Mouse (Mus musculus) MEL (cell line): ENCODE measurements at regions not wholly inside any gene's neighbourhood (a gene's known extent, or its start where the extent isn't known, plus 50 kb on each side); places are given as distances from the start of the nearest gene placed in this dataset.

Source experiments
- DNase-seq: peaks from one replicate; pipeline ENCODE4 v3.0.0; 2011; ENCODE audit warnings: low read depth, low spot score
- H3K27ac ChIP-seq: 2 replicates; pipeline ENCODE4 v1.5.1; 2012; ENCODE audit warnings: low read depth, mild to moderate bottlenecking, control low read depth, low read length, moderate library complexity; ENCODE audit not compliant: control insufficient read depth
- H3K27me3 ChIP-seq, 2 experiments: fragments of 150-350 bp in 1 of 2; sonication (generic) in 1 of 2; 2 replicates each; pipeline ENCODE4 v1.6.1; 2012; ENCODE audit warnings: low read length in 2 of 2, mild to moderate bottlenecking in 2 of 2, improper control_type of control experiment in 1 of 2, moderate library complexity in 1 of 2; ENCODE audit not compliant: insufficient read depth in 2 of 2, control insufficient read depth in 1 of 2
- H3K36me3 ChIP-seq, 2 experiments: 2 replicates each; pipeline ENCODE4 v1.6.1; 2012 to 2014; ENCODE audit warnings: low read length in 2 of 2, improper control_type of control experiment in 1 of 2, inconsistent platforms in 1 of 2, mild to moderate bottlenecking in 1 of 2; ENCODE audit not compliant: insufficient read depth in 2 of 2, control insufficient read depth in 1 of 2
- H3K4me1 ChIP-seq, 2 experiments: fragments of 150-350 bp in 1 of 2; sonication (generic) in 1 of 2; 2 replicates each; pipeline ENCODE4 v1.6.1; 2012; ENCODE audit warnings: low read length in 2 of 2, improper control_type of control experiment in 1 of 2, mild to moderate bottlenecking in 1 of 2; ENCODE audit not compliant: insufficient read depth in 2 of 2, control insufficient read depth in 1 of 2
- H3K4me3 ChIP-seq, 2 experiments: fragments of 150-350 bp in 1 of 2; sonication (generic) in 1 of 2; 2 replicates each; pipeline ENCODE4 v1.5.1; 2012; ENCODE audit warnings: low read depth in 2 of 2, low read length in 2 of 2, mild to moderate bottlenecking in 2 of 2, moderate library complexity in 2 of 2, control low read depth in 1 of 2, improper control_type of control experiment in 1 of 2; ENCODE audit not compliant: control insufficient read depth in 1 of 2, insufficient read depth in 1 of 2
- H3K79me2 ChIP-seq: 2 replicates; pipeline ENCODE4 v1.6.1; 2012; ENCODE audit warnings: mild to moderate bottlenecking, low read length, moderate library complexity; ENCODE audit not compliant: control insufficient read depth, poor library complexity, insufficient read depth
- H3K9ac ChIP-seq: 2 replicates; pipeline ENCODE4 v1.6.1; 2012; ENCODE audit warnings: low read depth, mild to moderate bottlenecking, control low read depth, low read length, moderate library complexity; ENCODE audit not compliant: control insufficient read depth, poor library complexity, severe bottlenecking
- H3K9me3 ChIP-seq: fragments of 150-350 bp; sonication (generic); replicated peaks from 2 replicates; pipeline ENCODE4 v1.6.1; 2012; ENCODE audit warnings: mild to moderate bottlenecking, low read length, improper control_type of control experiment, moderate library complexity; ENCODE audit not compliant: insufficient read depth
- BHLHE40 ChIP-seq: IDR thresholded peaks from 2 replicates; pipeline ENCODE4 v1.6.1; 2012; ENCODE audit warnings: low read depth, mild to moderate bottlenecking, inconsistent platforms, low read length, improper control_type of control experiment, borderline replicate concordance
- CHD1 ChIP-seq: IDR thresholded peaks from 2 replicates; pipeline ENCODE4 v1.6.1; 2012; ENCODE audit warnings: low read depth, mild to moderate bottlenecking, inconsistent platforms, low read length, improper control_type of control experiment
- CHD2 ChIP-seq: IDR thresholded peaks from 2 replicates; pipeline ENCODE4 v1.6.1; 2011; ENCODE audit warnings: low read length, improper control_type of control experiment
- ELF1 ChIP-seq: IDR thresholded peaks from 2 replicates; pipeline ENCODE4 v1.6.1; 2014; ENCODE audit warnings: low read depth, mild to moderate bottlenecking, inconsistent platforms, low read length, improper control_type of control experiment, moderate library complexity
- EP300 ChIP-seq, 2 experiments: IDR thresholded peaks; 2 replicates each; pipeline ENCODE4 v1.6.1; 2011; ENCODE audit warnings: improper control_type of control experiment in 2 of 2, low read length in 2 of 2, low read depth in 1 of 2, mild to moderate bottlenecking in 1 of 2
- ETS1 ChIP-seq: IDR thresholded peaks from 2 replicates; pipeline ENCODE4 v1.6.1; 2012; ENCODE audit warnings: low read depth, mild to moderate bottlenecking, inconsistent platforms, low read length, improper control_type of control experiment, moderate library complexity
- GATA1 ChIP-seq: IDR thresholded peaks from 2 replicates; pipeline ENCODE4 v1.6.1; 2011; ENCODE audit warnings: low read depth, low read length, improper control_type of control experiment
- JUND ChIP-seq: IDR thresholded peaks from 2 replicates; pipeline ENCODE4 v1.6.1; 2011; ENCODE audit warnings: low read depth, mild to moderate bottlenecking, improper control_type of control experiment, low read length
- MAFK ChIP-seq: IDR thresholded peaks from 2 replicates; pipeline ENCODE4 v1.6.1; 2011; ENCODE audit warnings: low read depth, mild to moderate bottlenecking, low read length, improper control_type of control experiment, borderline replicate concordance
- MXI1 ChIP-seq: IDR thresholded peaks from 2 replicates; pipeline ENCODE4 v1.6.1; 2011; ENCODE audit warnings: mild to moderate bottlenecking, low read depth, low read length, improper control_type of control experiment
- MYC ChIP-seq: IDR thresholded peaks from 2 replicates; pipeline ENCODE4 v1.6.1; 2011; ENCODE audit warnings: low read depth, mild to moderate bottlenecking, low read length, improper control_type of control experiment, moderate library complexity
- NELFE ChIP-seq: IDR thresholded peaks from 2 replicates; pipeline ENCODE4 v1.6.1; 2011; ENCODE audit warnings: low read depth, low read length, improper control_type of control experiment
- POLR2A ChIP-seq, 2 experiments: IDR thresholded peaks; 2 replicates each; pipeline ENCODE4 v1.6.1; 2011 to 2012; ENCODE audit warnings: low read length in 2 of 2, mild to moderate bottlenecking in 2 of 2, control low read depth in 1 of 2, improper control_type of control experiment in 1 of 2, low read depth in 1 of 2, moderate library complexity in 1 of 2; ENCODE audit not compliant: control insufficient read depth in 1 of 2, insufficient read depth in 1 of 2, poor library complexity in 1 of 2
- POLR2AphosphoS2 ChIP-seq: IDR thresholded peaks from 2 replicates; pipeline ENCODE4 v1.6.1; 2011; ENCODE audit warnings: low read length, improper control_type of control experiment
- POLR2AphosphoS5 ChIP-seq: IDR thresholded peaks from 2 replicates; pipeline ENCODE4 v1.6.1; 2012; ENCODE audit warnings: low read depth, borderline replicate concordance, mild to moderate bottlenecking, inconsistent platforms, low read length, moderate library complexity, mixed read lengths
- RAD21 ChIP-seq: IDR thresholded peaks from 2 replicates; pipeline ENCODE4 v1.6.1; 2011; ENCODE audit warnings: mild to moderate bottlenecking, low read depth, low read length, improper control_type of control experiment
- TBP ChIP-seq: IDR thresholded peaks from 2 replicates; pipeline ENCODE4 v1.8.0; 2011; ENCODE audit warnings: low read depth, low read length, improper control_type of control experiment
- TCF12 ChIP-seq: IDR thresholded peaks from 2 replicates; pipeline ENCODE4 v1.6.1; 2014; ENCODE audit warnings: low read depth, mild to moderate bottlenecking, inconsistent platforms, low read length, improper control_type of control experiment, moderate library complexity
- UBTF ChIP-seq: IDR thresholded peaks from 2 replicates; pipeline ENCODE4 v1.6.1; 2012; ENCODE audit warnings: low read depth, mild to moderate bottlenecking, inconsistent platforms, low read length, improper control_type of control experiment, moderate library complexity, borderline replicate concordance; ENCODE audit not compliant: insufficient read depth
- ZMIZ1 ChIP-seq: IDR thresholded peaks from 2 replicates; pipeline ENCODE4 v1.6.1; 2012; ENCODE audit warnings: low read depth, mild to moderate bottlenecking, inconsistent platforms, low read length, improper control_type of control experiment, moderate library complexity

- no peak overlapping the region for H3K4me3 ChIP-seq
- H3K79me2 ChIP-seq, result no peaks in the 10 kb centered on the region
- 0 out of 4 replicates have a peak, but pooled peaks cover 0 to 1% of the 10 kb centered on the region in 2 experiments for H3K27me3 ChIP-seq
- no peaks in the 10 kb centered on the region for H3K9me3 ChIP-seq
- no peak overlapping the region for H3K9ac ChIP-seq
- no peaks in the 10 kb centered on the region for H3K36me3 ChIP-seq
- no peak for TF ChIP-seq RAD21
- no peak for TF ChIP-seq BHLHE40
- no peak for TF ChIP-seq MXI1
- TF ChIP-seq EP300 (IDR thresholded peaks at IDR 0.05; ENCODE audit: low read depth in 1 of 2, low read length in 2 of 2), result no peak
- no peak for TF ChIP-seq ELF1
- no peak for TF ChIP-seq MAFK
- no peak for TF ChIP-seq ZMIZ1
- no peak for TF ChIP-seq CHD2
- TF ChIP-seq CHD1, result no peak
- TF ChIP-seq UBTF, result no peak
- no peak for TF ChIP-seq GATA1
- no peak for TF ChIP-seq TBP
- no peak for TF ChIP-seq TCF12
- TF ChIP-seq NELFE, result no peak
- TF ChIP-seq POLR2AphosphoS2, result no peak
- no peak for TF ChIP-seq JUND
- TF ChIP-seq, all 39 proteins: peak for 0
- H3K4me1 ChIP-seq, result no peaks in the 10 kb centered on the region
- DNase-seq, result no peak
- no peak overlapping the region for H3K27ac ChIP-seq
These were observed 145.3 kb upstream of the Rreb1 start for GRCm38 (mm10) chr13:37632835-37633440.

DNA sequence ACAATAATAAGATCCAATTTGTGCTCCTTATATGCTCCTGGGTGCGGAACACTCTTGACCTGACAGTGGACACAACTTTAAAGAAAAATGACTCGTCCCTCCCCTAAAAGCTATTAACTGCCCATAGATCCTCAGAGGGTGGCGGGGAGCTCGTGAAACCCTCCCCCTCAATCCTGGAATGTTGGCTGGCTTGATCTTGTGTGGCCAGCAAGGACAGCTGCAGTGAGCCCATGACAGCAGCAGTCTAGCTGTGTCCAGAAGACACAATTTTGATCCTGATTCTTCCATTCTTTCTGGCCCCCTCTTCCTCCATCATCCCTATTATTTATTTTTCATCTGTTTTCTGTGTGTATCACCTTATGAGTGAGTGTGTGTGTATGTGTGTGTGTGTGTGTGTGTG lies 141.8 kb upstream of the Rreb1 start:
- 0 out of 4 replicates have a peak, but pooled peaks cover 0 to 1% of the 10 kb centered on the region in 2 experiments for H3K27me3 ChIP-seq
- H3K36me3 ChIP-seq, result no peaks in the 10 kb centered on the region
- H3K27ac ChIP-seq, result no peak overlapping the region
- no peak overlapping the region for H3K4me3 ChIP-seq
- DNase-seq, result no peak
- no peaks in the 10 kb centered on the region for H3K9me3 ChIP-seq
- no peak overlapping the region for H3K9ac ChIP-seq
- no peaks in the 10 kb centered on the region for H3K4me1 ChIP-seq
- TF ChIP-seq MXI1 (no peak), MAFK (no peak), POLR2A (IDR thresholded peaks at IDR 0.05; ENCODE audit: control insufficient read depth in 1 of 2, insufficient read depth in 1 of 2, low read depth in 1 of 2, low read length in 2 of 2, poor library complexity in 1 of 2) (no peak), ETS1 (no peak), MYC (no peak), POLR2AphosphoS5 (no peak), ELF1 (no peak)
- H3K79me2 ChIP-seq, result no peaks in the 10 kb centered on the region
